Mouse (Mus musculus) lung, embryonic 15.5 days (tissue): ENCODE measurements at regions not wholly inside any gene's neighbourhood (a gene's known extent, or its start where the extent isn't known, plus 50 kb on each side); places are given as distances from the start of the nearest gene placed in this dataset.

Experiments used
- ATAC-seq: fragments of 200-750 bp; cut with Nextera tagmentation; 2 replicates; pipeline ENCODE4 v1.8.0; 2017; ENCODE audit warnings: moderate number of reproducible peaks, borderline replicate concordance; ENCODE audit not compliant: low FRiP score, low TSS enrichment; ENCODE audit errors: extremely low read depth
- H3K27ac ChIP-seq: fragments of 300-500 bp; sonication (generic); 2 replicates; pipeline ENCODE4 v1.5.1; 2015; ENCODE audit warnings: moderate library complexity, mild to moderate bottlenecking, inconsistent platforms
- H3K27me3 ChIP-seq: fragments of 300-500 bp; sonication (generic); 2 replicates; pipeline ENCODE4 v1.6.1; 2015; ENCODE audit warnings: inconsistent platforms
- H3K36me3 ChIP-seq: fragments of 300-500 bp; sonication (generic); 2 replicates; pipeline ENCODE4 v1.6.1; 2015; ENCODE audit warnings: inconsistent platforms
- H3K4me1 ChIP-seq: fragments of 300-500 bp; sonication (generic); 2 replicates; pipeline ENCODE4 v1.6.1; 2015; ENCODE audit warnings: inconsistent platforms
- H3K4me2 ChIP-seq: fragments of 300-500 bp; sonication (generic); 2 replicates; pipeline ENCODE4 v1.6.1; 2015; ENCODE audit warnings: inconsistent platforms, mild to moderate bottlenecking, moderate library complexity
- H3K4me3 ChIP-seq: fragments of 300-500 bp; sonication (generic); 2 replicates; pipeline ENCODE4 v1.5.1; 2015; ENCODE audit warnings: mild to moderate bottlenecking, inconsistent platforms
- H3K9ac ChIP-seq: fragments of 300-500 bp; sonication (generic); 2 replicates; pipeline ENCODE4 v1.6.1; 2015; ENCODE audit warnings: inconsistent platforms
- H3K9me3 ChIP-seq: fragments of 300-500 bp; sonication (generic); 2 replicates; pipeline ENCODE4 v1.6.1; 2016; ENCODE audit warnings: inconsistent platforms
- WGBS: fragments of 180-500 bp; shearing (Covaris S2); methylation state at CpG from one replicate; pipeline ENCODE4 v1.1.7; 2015; 5-methylcytosine and 5-hydroxymethylcytosine counted together

- Histone ChIP-seq H3K4me2 (no peak overlapping the region), H3K27ac (0 out of 2 replicates have a peak overlapping the region, but pooled peaks have one; percentile 5), H3K4me1 (0 out of 2 replicates have a peak, but pooled peaks cover 6% of the 10 kb centered on the region), H3K36me3 (no peaks in the 10 kb centered on the region), H3K9me3 (no peaks in the 10 kb centered on the region), H3K9ac (no peak overlapping the region), H3K4me3 (no peak overlapping the region), H3K27me3 (no peaks in the 10 kb centered on the region)
- WGBS: 60% methylated on average over 6 of the region's 6 CpGs
- no peak for ATAC-seq
Measured at GRCm38 (mm10) chr2:115082292-115082809, 427.6 kb upstream of the Dph6 start.

GRCm38 (mm10) chr2:115088421-115089120 lies 433.8 kb upstream of the Dph6 start:
- H3K4me2 ChIP-seq: no peak overlapping the region
- no peaks in the 10 kb centered on the region for H3K4me1 ChIP-seq
- H3K36me3 ChIP-seq: no peaks in the 10 kb centered on the region
- no peak overlapping the region for H3K4me3 ChIP-seq
- H3K9ac ChIP-seq: no peak overlapping the region
- WGBS: 52% methylated on average over 4 of the region's 4 CpGs
- H3K27me3 ChIP-seq: no peaks in the 10 kb centered on the region
- no peak overlapping the region for H3K27ac ChIP-seq
- H3K9me3 ChIP-seq: no peaks in the 10 kb centered on the region
- no peak for ATAC-seq

GRCm38 (mm10) chr2:115090430-115091175 lies 435.8 kb upstream of the Dph6 start:
- no peak overlapping the region for H3K4me3 ChIP-seq
- no peaks in the 10 kb centered on the region for H3K4me1 ChIP-seq
- H3K36me3 ChIP-seq: no peaks in the 10 kb centered on the region
- no peak overlapping the region for H3K27ac ChIP-seq
- 31% methylated on average over 12 of the region's 12 CpGs for WGBS
- no peak overlapping the region for H3K9ac ChIP-seq
- no peak overlapping the region; the same call in 1 of the 2 replicates for H3K4me2 ChIP-seq
- H3K9me3 ChIP-seq: no peaks in the 10 kb centered on the region
- ATAC-seq: peak; percentile 23; the same call in 1 of the 2 replicates
- H3K27me3 ChIP-seq: no peaks in the 10 kb centered on the region

- Histone ChIP-seq H3K9me3 (no peaks in the 10 kb centered on the region), H3K9ac (no peak overlapping the region), H3K27me3 (no peaks in the 10 kb centered on the region), H3K4me2 (no peak overlapping the region), H3K27ac (no peak overlapping the region), H3K4me1 (no peaks in the 10 kb centered on the region), H3K36me3 (no peaks in the 10 kb centered on the region), H3K4me3 (no peak overlapping the region)
- no peak for ATAC-seq
- 47% methylated on average over 12 of the region's 12 CpGs for WGBS
Measured at GRCm38 (mm10) chr2:115095351-115095750, 440.6 kb upstream of the Dph6 start.

GRCm38 (mm10) chr2:115101501-115101900 lies 446.7 kb upstream of the Dph6 start:
- WGBS: 63% methylated on average over 3 of the region's 3 CpGs
- H3K36me3 ChIP-seq: no peaks in the 10 kb centered on the region
- H3K9me3 ChIP-seq: no peaks in the 10 kb centered on the region
- H3K4me3 ChIP-seq: no peak overlapping the region
- H3K4me2 ChIP-seq: no peak overlapping the region
- no peak overlapping the region for H3K27ac ChIP-seq
- H3K9ac ChIP-seq: no peak overlapping the region
- ATAC-seq: no peak
- no peaks in the 10 kb centered on the region for H3K4me1 ChIP-seq
- H3K27me3 ChIP-seq: no peaks in the 10 kb centered on the region

- no peaks in the 10 kb centered on the region for H3K9me3 ChIP-seq
- 72% methylated on average over 9 of the region's 9 CpGs for WGBS
- H3K36me3 ChIP-seq: no peaks in the 10 kb centered on the region
- no peak overlapping the region for H3K4me3 ChIP-seq
- no peaks in the 10 kb centered on the region for H3K27me3 ChIP-seq
- H3K9ac ChIP-seq: no peak overlapping the region
- H3K4me1 ChIP-seq: no peaks in the 10 kb centered on the region
- peak; percentile 19; the same call in 1 of the 2 replicates for ATAC-seq
- H3K4me2 ChIP-seq: no peak overlapping the region
- H3K27ac ChIP-seq: no peak overlapping the region
Measured at GRCm38 (mm10) chr2:115119429-115120205, 461.9 kb upstream of the BC052040 start.

GRCm38 (mm10) chr2:115120206-115120503 lies 461.4 kb upstream of the BC052040 start:
- H3K4me3 ChIP-seq: no peak overlapping the region
- H3K36me3 ChIP-seq: no peaks in the 10 kb centered on the region
- no peaks in the 10 kb centered on the region for H3K27me3 ChIP-seq
- H3K9me3 ChIP-seq: no peaks in the 10 kb centered on the region
- no peak overlapping the region for H3K9ac ChIP-seq
- no peaks in the 10 kb centered on the region for H3K4me1 ChIP-seq
- no peak for ATAC-seq
- no peak overlapping the region for H3K4me2 ChIP-seq
- 64% methylated on average over 3 of the region's 3 CpGs for WGBS
- no peak overlapping the region for H3K27ac ChIP-seq

GRCm38 (mm10) chr2:115126625-115127369 lies 454.7 kb upstream of the BC052040 start:
- WGBS: 79% methylated on average over 6 of the region's 6 CpGs
- no peaks in the 10 kb centered on the region for H3K27me3 ChIP-seq
- H3K36me3 ChIP-seq: no peaks in the 10 kb centered on the region
- no peak overlapping the region for H3K27ac ChIP-seq
- no peaks in the 10 kb centered on the region for H3K9me3 ChIP-seq
- no peak for ATAC-seq
- H3K9ac ChIP-seq: no peak overlapping the region
- H3K4me3 ChIP-seq: no peak overlapping the region
- no peak overlapping the region for H3K4me2 ChIP-seq
- no peaks in the 10 kb centered on the region for H3K4me1 ChIP-seq

GRCm38 (mm10) chr2:115131746-115132145 lies 449.8 kb upstream of the BC052040 start:
- no peak for ATAC-seq
- no peaks in the 10 kb centered on the region for H3K9me3 ChIP-seq
- H3K4me1 ChIP-seq: no peaks in the 10 kb centered on the region
- no peak overlapping the region for H3K4me3 ChIP-seq
- H3K4me2 ChIP-seq: no peak overlapping the region
- no peaks in the 10 kb centered on the region for H3K36me3 ChIP-seq
- H3K27me3 ChIP-seq: no peaks in the 10 kb centered on the region
- WGBS: 53% methylated on average over 2 of the region's 2 CpGs
- no peak overlapping the region for H3K9ac ChIP-seq
- no peak overlapping the region for H3K27ac ChIP-seq

GRCm38 (mm10) chr2:115132165-115132592 lies 449.3 kb upstream of the BC052040 start:
- Histone ChIP-seq H3K4me2 (no peak overlapping the region), H3K4me3 (no peak overlapping the region), H3K4me1 (no peaks in the 10 kb centered on the region), H3K9me3 (no peaks in the 10 kb centered on the region), H3K27me3 (no peaks in the 10 kb centered on the region), H3K9ac (no peak overlapping the region), H3K27ac (no peak overlapping the region), H3K36me3 (no peaks in the 10 kb centered on the region)
- 33% methylated on average over 1 of the region's 1 CpGs for WGBS
- no peak for ATAC-seq

- Histone ChIP-seq H3K27me3 (no peaks in the 10 kb centered on the region), H3K36me3 (no peaks in the 10 kb centered on the region), H3K9ac (no peak overlapping the region), H3K4me1 (no peaks in the 10 kb centered on the region), H3K9me3 (no peaks in the 10 kb centered on the region), H3K4me2 (no peak overlapping the region), H3K4me3 (no peak overlapping the region), H3K27ac (no peak overlapping the region)
- ATAC-seq: no peak
Measured at GRCm38 (mm10) chr2:115141416-115141815, 440.1 kb upstream of the BC052040 start.
